Comparison of ENCODE assay signal across 18 mouse cellular contexts in the genomic region with DNA sequence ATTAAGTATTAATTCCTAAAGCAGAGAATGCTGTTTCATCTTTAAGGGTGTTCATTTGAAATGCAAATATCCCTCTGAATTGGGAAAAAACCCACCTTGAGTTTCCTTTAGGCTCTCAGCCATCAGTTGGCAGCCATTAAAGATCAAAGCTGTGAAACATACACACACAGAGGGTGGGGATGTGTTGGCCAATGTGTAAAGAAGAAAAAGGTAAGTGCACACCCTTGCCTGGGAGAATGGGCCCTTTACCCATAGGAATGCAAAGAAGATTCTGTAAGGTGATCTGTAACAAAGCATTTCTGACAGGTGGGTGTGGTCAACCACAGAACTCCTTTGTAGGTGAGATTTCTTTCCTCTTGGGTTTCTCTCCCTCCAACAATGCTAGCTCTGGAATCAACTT.
"Had no signal": no experiment of that assay in that cellular context is flagged by ENCODE, and none has a peak within 500 bp of the region (broad histone marks: within the 10 kb centered on the region; RNA-seq: fewer than 3 reads in every experiment).

No protein-coding gene starts in this region.

- H3K4me1 ChIP-seq: midbrain, embryonic 10.5 days; midbrain, embryonic 12.5 days; neural tube, embryonic 12.5 days had no signal

- H3K4me3 ChIP-seq: midbrain, embryonic 10.5 days; midbrain, embryonic 12.5 days; myocyte; neural tube, embryonic 12.5 days had no signal

- ATAC-seq: midbrain, embryonic 16.5 days had no signal

- DNase-seq: lung, adult 18-20 months; lung, embryonic 14.5 days; lung, postnatal 14 days; lung, postnatal 36 days; midbrain, embryonic 14.5 days; right cerebral cortex, postnatal 25 days; right cerebral cortex, postnatal 4 days; spleen, adult 18-20 months; thymus, adult 18-20 months; thymus, postnatal 14 days; thymus, postnatal 36 days had no signal

- H3K9me3 ChIP-seq: midbrain, embryonic 10.5 days; midbrain, embryonic 12.5 days; neural tube, embryonic 12.5 days had no signal

- H3K27me3 ChIP-seq: midbrain, embryonic 12.5 days; neural tube, embryonic 12.5 days had no signal

- H3K36me3 ChIP-seq: midbrain, embryonic 10.5 days; midbrain, embryonic 12.5 days; neural tube, embryonic 12.5 days had no signal

- H3K4me2 ChIP-seq: lung, embryonic 14.5 days; midbrain, embryonic 12.5 days; neural tube, embryonic 12.5 days had no signal

- H3K27ac ChIP-seq: liver, embryonic 14.5 days; macrophage; midbrain, embryonic 10.5 days; midbrain, embryonic 12.5 days; neural tube, embryonic 12.5 days had no signal

- H3K9ac ChIP-seq: liver, embryonic 14.5 days; lung, embryonic 14.5 days; midbrain, embryonic 12.5 days; neural tube, embryonic 12.5 days had no signal
